Mouse (Mus musculus): Measurements from ENCODE around the gene Gm20929.
"Not testable (repeated sequence)": the region's sequence is repeated elsewhere in the genome, so short reads cannot be mapped to it uniquely, and the experiment has no call there.

The Gm20929 gene

GRCm38 (mm10) chrY:53843649-53844048 lies at the start of gene Gm20929:
Gene Gm20929, plus strand, starts transcription at chrY:53843949.
- DNase-seq (ENCODE audit: low spot score in 2 of 2): not testable (repeated sequence)

Measured in left cerebral cortex, adult 9 months (tissue).